Mouse (Mus musculus) midbrain, embryonic 15.5 days (tissue): ENCODE measurements around the gene Aplf. TPM values are rescaled to one million over a fixed set of nuclear protein-coding genes. Genes with fewer than 3 reads are reported as not detected.

Source experiments
- ATAC-seq: fragments of 200-750 bp; cut with Nextera tagmentation; replicated peaks from 2 replicates; pipeline ENCODE4 v1.8.0; 2017; ENCODE audit warnings: moderate TSS enrichment
- H3K27ac ChIP-seq: fragments of 300-500 bp; sonication (generic); 2 replicates; pipeline ENCODE4 v1.5.1; 2015; ENCODE audit warnings: mild to moderate bottlenecking, inconsistent platforms
- H3K27me3 ChIP-seq: fragments of 300-500 bp; sonication (generic); replicated peaks from 2 replicates; pipeline ENCODE4 v1.6.1; 2015; ENCODE audit warnings: inconsistent platforms
- H3K36me3 ChIP-seq: fragments of 300-500 bp; sonication (generic); replicated peaks from 2 replicates; pipeline ENCODE4 v1.6.1; 2015; ENCODE audit warnings: inconsistent platforms
- H3K4me1 ChIP-seq: fragments of 300-500 bp; sonication (generic); 2 replicates; pipeline ENCODE4 v1.6.1; 2015; ENCODE audit warnings: inconsistent platforms
- H3K4me2 ChIP-seq: fragments of 300-500 bp; sonication (generic); 2 replicates; pipeline ENCODE4 v1.6.1; 2015; ENCODE audit warnings: inconsistent platforms, mild to moderate bottlenecking, moderate library complexity
- H3K4me3 ChIP-seq: fragments of 300-500 bp; sonication (generic); 2 replicates; pipeline ENCODE4 v1.5.1; 2015; ENCODE audit warnings: mild to moderate bottlenecking, inconsistent platforms
- H3K9ac ChIP-seq: fragments of 300-500 bp; sonication (generic); 2 replicates; pipeline ENCODE4 v1.6.1; 2015; ENCODE audit warnings: mild to moderate bottlenecking, inconsistent platforms
- H3K9me3 ChIP-seq: fragments of 300-500 bp; sonication (generic); 2 replicates; pipeline ENCODE4 v1.6.1; 2016; ENCODE audit warnings: inconsistent platforms
- WGBS: fragments of 180-500 bp; shearing (Covaris S2); methylation state at CpG from one replicate; pipeline ENCODE4 v1.1.7; 2015; ENCODE audit warnings: mixed read lengths; 5-methylcytosine and 5-hydroxymethylcytosine counted together
- polyA plus RNA-seq: library from polyadenylated mRNA; unstranded; fragments of >200 nt; fragmentation: Nextera tagmentation; extraction: Ambion mirVana; gene quantifications from 2 replicates; pipeline ENCODE4 v1.2.1, GENCODE M21; 2015

Aplf gene
- polyA plus RNA-seq, 1 experiment from 2014 or later = 7.2 TPM

DNA sequence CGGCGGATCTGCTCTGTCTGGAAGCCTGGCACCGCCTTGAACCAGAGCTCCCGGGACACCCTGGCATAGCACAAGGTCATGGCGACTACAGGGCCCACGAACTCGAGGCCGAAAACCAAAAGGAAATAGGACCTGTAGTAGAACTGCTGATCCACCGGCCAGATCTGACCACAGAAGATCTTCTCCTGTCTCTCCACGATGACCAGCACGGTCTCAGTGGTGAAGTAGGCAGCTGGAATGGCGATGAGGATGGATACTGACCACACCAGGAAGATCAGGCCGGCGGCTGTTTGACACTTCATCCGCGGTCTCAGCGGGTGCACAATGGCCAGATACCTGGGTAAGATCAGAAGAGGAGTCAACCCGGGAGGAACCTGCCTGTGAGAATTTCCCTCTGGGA, 90.4 kb downstream of the Aplf start:
- WGBS = 94% methylated on average over 18 of the region's 18 CpGs

GRCm38 (mm10) chr6:87581071-87581470, 90.9 kb downstream of the Aplf start:
- H3K4me3 ChIP-seq = no peak overlapping the region
- WGBS = 85% methylated on average over 15 of the region's 15 CpGs
- H3K27ac ChIP-seq = no peak overlapping the region
- no peaks in the 10 kb centered on the region for H3K9me3 ChIP-seq
- no peak for ATAC-seq
- H3K9ac ChIP-seq = no peak overlapping the region
- H3K36me3 ChIP-seq = no peaks in the 10 kb centered on the region
- H3K27me3 ChIP-seq = 0 out of 2 replicates have a peak, but pooled peaks cover 3% of the 10 kb centered on the region
- no peak overlapping the region for H3K4me2 ChIP-seq
- H3K4me1 ChIP-seq = no peaks in the 10 kb centered on the region

More for the DNA sequence above, 90.4 kb downstream of the Aplf start:
- H3K4me3 ChIP-seq = no peak overlapping the region
- H3K9ac ChIP-seq = no peak overlapping the region
- H3K4me1 ChIP-seq = no peaks in the 10 kb centered on the region
- H3K4me2 ChIP-seq = no peak overlapping the region
- H3K27me3 ChIP-seq = 0 out of 2 replicates have a peak, but pooled peaks cover 3% of the 10 kb centered on the region
- H3K36me3 ChIP-seq = no peaks in the 10 kb centered on the region
- no peak overlapping the region for H3K27ac ChIP-seq
- no peak for ATAC-seq
- H3K9me3 ChIP-seq = no peaks in the 10 kb centered on the region

Other genes starting within 250 kb of the Aplf start
- gene Bmp10, start 243.2 kb downstream of the Aplf start, polyA plus RNA-seq = not detected in 2 replicates
- 1.8 and 1.9 TPM in 2 replicates for gene Arhgap25, start 138.9 kb downstream of the Aplf start, polyA plus RNA-seq
- 2.0 and 2.1 TPM in 2 replicates for gene Prokr1, start 81.5 kb downstream of the Aplf start, polyA plus RNA-seq
- 5.4 and 6.7 TPM in 2 replicates for gene Efcc1, start 58.7 kb upstream of the Aplf start, polyA plus RNA-seq
- 0.93 and 1.0 TPM in 2 replicates for gene Gp9, start 105.9 kb upstream of the Aplf start, polyA plus RNA-seq
- gene Rab43, start 140.0 kb upstream of the Aplf start, polyA plus RNA-seq = 10.2 and 12.6 TPM in 2 replicates
- 2.9 and 3.0 TPM in 2 replicates for gene Gm45140, start 163.6 kb upstream of the Aplf start, polyA plus RNA-seq
- 19.3 and 20.9 TPM in 2 replicates for gene Isy1, start 166.6 kb upstream of the Aplf start, polyA plus RNA-seq
- 467 and 483 TPM in 2 replicates for gene Cnbp, start 178.9 kb upstream of the Aplf start, polyA plus RNA-seq
- 198 and 199 TPM in 2 replicates for gene Copg1, start 215.6 kb upstream of the Aplf start, polyA plus RNA-seq
- gene Hmces, start 241.7 kb upstream of the Aplf start, polyA plus RNA-seq = 40.9 and 45.6 TPM in 2 replicates